Mouse (Mus musculus) hindbrain, postnatal 0 days (tissue): ENCODE measurements around the gene Nceh1. TPM values are rescaled to one million over a fixed set of nuclear protein-coding genes. Genes with fewer than 3 reads are reported as not detected.

Experiments used
- ATAC-seq: fragments of 200-750 bp; cut with Nextera tagmentation; 2 replicates; pipeline ENCODE4 v1.8.0; 2017; ENCODE audit warnings: mild to moderate bottlenecking, moderate TSS enrichment, moderate library complexity
- DNase-seq: peaks from one replicate; pipeline ENCODE4 v3.0.0-alpha.2; 2015; ENCODE audit warnings: low spot score
- H3K27ac ChIP-seq: fragments of 300-500 bp; sonication (generic); 2 replicates; pipeline ENCODE4 v1.5.1; 2014; ENCODE audit warnings: mild to moderate bottlenecking
- H3K27me3 ChIP-seq: fragments of 300-500 bp; sonication (generic); 2 replicates; pipeline ENCODE4 v1.6.1; 2014; ENCODE audit warnings: low read length, mixed read lengths; ENCODE audit not compliant: insufficient read depth
- H3K36me3 ChIP-seq: fragments of 300-500 bp; sonication (generic); 2 replicates; pipeline ENCODE4 v1.6.1; 2014; ENCODE audit warnings: low read length, mixed read lengths; ENCODE audit not compliant: insufficient read depth
- H3K4me1 ChIP-seq: fragments of 300-500 bp; sonication (generic); 2 replicates; pipeline ENCODE4 v1.6.1; 2014; ENCODE audit warnings: antibody characterized with exemption, low read length, mixed read lengths; ENCODE audit not compliant: insufficient read depth
- H3K4me2 ChIP-seq: fragments of 300-500 bp; sonication (generic); 2 replicates; pipeline ENCODE4 v1.6.1; 2014; ENCODE audit warnings: low read depth, mild to moderate bottlenecking, low read length, moderate library complexity, mixed read lengths
- H3K4me3 ChIP-seq: fragments of 300-500 bp; sonication (generic); 2 replicates; pipeline ENCODE4 v1.5.1; 2014; ENCODE audit warnings: low read length
- H3K9ac ChIP-seq: fragments of 300-500 bp; sonication (generic); replicated peaks from 2 replicates; pipeline ENCODE4 v1.6.1; 2014; ENCODE audit warnings: mild to moderate bottlenecking, low read length, moderate library complexity, mixed read lengths
- H3K9me3 ChIP-seq: fragments of 300-500 bp; sonication (generic); 2 replicates; pipeline ENCODE4 v1.6.1; 2016; ENCODE audit warnings: low read length, mixed read lengths
- CTCF ChIP-seq: IDR thresholded peaks from 2 replicates; pipeline ENCODE4 v1.5.1; 2016; ENCODE audit warnings: antibody characterized with exemption, control low read depth, low read depth
- WGBS: fragments of 180-500 bp; shearing (Covaris S2); extraction: QIAGEN DNeasy Blood & Tissue Kit; methylation state at CpG from one replicate; pipeline ENCODE4 v1.1.7; 2014; 5-methylcytosine and 5-hydroxymethylcytosine counted together
- polyA plus RNA-seq: library from polyadenylated mRNA; unstranded; fragments of >200 nt; fragmentation: Nextera tagmentation; extraction: Ambion mirVana; gene quantifications from 2 replicates; pipeline ENCODE4 v1.2.1, GENCODE M21; 2015
- total RNA-seq: library from RNA; depleted of rRNA; stranded (reverse); fragments of >200 nt; gene quantifications from 2 replicates; pipeline ENCODE4 v1.2.3, GENCODE M21; 2014

Gene Nceh1
- total and polyA plus RNA-seq, 2 experiments from 2014 or later = 31.5 to 35.7 TPM

- TF ChIP-seq CTCF = no peak
- WGBS = 64% methylated on average over 2 of the region's 2 CpGs
- no peak overlapping the region; the same call in 1 of the 2 replicates for H3K27ac ChIP-seq
- peak overlapping the region; percentile 89 for H3K4me3 ChIP-seq
- H3K9me3 ChIP-seq = no peaks in the 10 kb centered on the region
- no peaks in the 10 kb centered on the region; the same call in 1 of the 2 replicates for H3K4me1 ChIP-seq
- no peaks in the 10 kb centered on the region for H3K36me3 ChIP-seq
- peak overlapping the region; percentile 97 for H3K4me2 ChIP-seq
- H3K9ac ChIP-seq = 0 out of 2 replicates have a peak overlapping the region, but pooled peaks have one; percentile 37
- peak; percentile 12 for ATAC-seq
- H3K27me3 ChIP-seq = no peaks in the 10 kb centered on the region
- DNase-seq = no peak
Measured at GRCm38 (mm10) chr3:27154280-27154679, 28.5 kb upstream of the Nceh1 start.

GRCm38 (mm10) chr3:27155051-27155855 is 27.5 kb upstream of the Nceh1 start:
- WGBS = 29% methylated on average over 6 of the region's 6 CpGs
- Histone ChIP-seq H3K27ac (no peak overlapping the region), H3K9me3 (no peaks in the 10 kb centered on the region), H3K9ac (no peak overlapping the region), H3K4me3 (no peak overlapping the region), H3K27me3 (no peaks in the 10 kb centered on the region), H3K4me1 (no peaks in the 10 kb centered on the region; the same call in 1 of the 2 replicates), H3K4me2 (no peak overlapping the region), H3K36me3 (no peaks in the 10 kb centered on the region)
- no peak for TF ChIP-seq CTCF
- DNase-seq (no peak), ATAC-seq (no peak)

- no peak for TF ChIP-seq CTCF
- no peaks in the 10 kb centered on the region for H3K27me3 ChIP-seq
- DNase-seq = no peak
- H3K9me3 ChIP-seq = no peaks in the 10 kb centered on the region
- no peak overlapping the region for H3K9ac ChIP-seq
- 79% methylated on average over 9 of the region's 9 CpGs for WGBS
- no peak overlapping the region for H3K4me2 ChIP-seq
- no peaks in the 10 kb centered on the region; the same call in 1 of the 2 replicates for H3K4me1 ChIP-seq
- no peak overlapping the region for H3K27ac ChIP-seq
- no peaks in the 10 kb centered on the region for H3K36me3 ChIP-seq
- H3K4me3 ChIP-seq = no peak overlapping the region
- no peak for ATAC-seq
Measured at GRCm38 (mm10) chr3:27155856-27156593, 26.7 kb upstream of the Nceh1 start.

- no peak overlapping the region for H3K27ac ChIP-seq
- H3K4me3 ChIP-seq = no peak overlapping the region
- 68% methylated on average over 3 of the region's 3 CpGs for WGBS
- no peaks in the 10 kb centered on the region for H3K9me3 ChIP-seq
- no peaks in the 10 kb centered on the region for H3K27me3 ChIP-seq
- H3K36me3 ChIP-seq = no peaks in the 10 kb centered on the region
- H3K4me2 ChIP-seq = no peak overlapping the region
- DNase-seq = no peak
- no peak overlapping the region for H3K9ac ChIP-seq
- no peaks in the 10 kb centered on the region; the same call in 1 of the 2 replicates for H3K4me1 ChIP-seq
- no peak for ATAC-seq
- TF ChIP-seq CTCF = no peak
Measured at GRCm38 (mm10) chr3:27156594-27156949, 26.2 kb upstream of the Nceh1 start.

- H3K27ac ChIP-seq = no peak overlapping the region
- ATAC-seq (no peak), DNase-seq (no peak)
- H3K27me3 ChIP-seq = no peaks in the 10 kb centered on the region
- no peaks in the 10 kb centered on the region for H3K36me3 ChIP-seq
- H3K4me2 ChIP-seq = no peak overlapping the region
- 50% methylated on average over 4 of the region's 4 CpGs for WGBS
- no peak for TF ChIP-seq CTCF
- no peak overlapping the region for H3K9ac ChIP-seq
- no peaks in the 10 kb centered on the region for H3K4me1 ChIP-seq
- H3K4me3 ChIP-seq = no peak overlapping the region
- no peaks in the 10 kb centered on the region for H3K9me3 ChIP-seq
Measured at GRCm38 (mm10) chr3:27158910-27159309, 23.9 kb upstream of the Nceh1 start.

GRCm38 (mm10) chr3:27161645-27162409 is 20.9 kb upstream of the Nceh1 start:
- H3K4me1 ChIP-seq = no peaks in the 10 kb centered on the region
- DNase-seq (no peak), ATAC-seq (no peak)
- WGBS = 87% methylated on average over 6 of the region's 6 CpGs
- no peaks in the 10 kb centered on the region for H3K27me3 ChIP-seq
- H3K9ac ChIP-seq = no peak overlapping the region
- H3K9me3 ChIP-seq = no peaks in the 10 kb centered on the region
- TF ChIP-seq CTCF = no peak
- no peaks in the 10 kb centered on the region for H3K36me3 ChIP-seq
- no peak overlapping the region for H3K4me3 ChIP-seq
- H3K27ac ChIP-seq = no peak overlapping the region
- H3K4me2 ChIP-seq = no peak overlapping the region
